Mouse (Mus musculus) liver, embryonic 15.5 days (tissue): ENCODE measurements around the gene Ndufaf2. TPM values are rescaled to one million over a fixed set of nuclear protein-coding genes. Genes with fewer than 3 reads are reported as not detected.

ENCODE experiments used
- ATAC-seq: fragments of 200-750 bp; cut with Nextera tagmentation; 2 replicates; pipeline ENCODE4 v1.8.0; 2017; ENCODE audit warnings: moderate number of reproducible peaks, mild to moderate bottlenecking, moderate library complexity; ENCODE audit not compliant: insufficient read depth
- H3K27ac ChIP-seq: fragments of 300-500 bp; sonication (generic); replicated peaks from 2 replicates; pipeline ENCODE4 v1.5.1; 2015; ENCODE audit warnings: mild to moderate bottlenecking, inconsistent platforms
- H3K27me3 ChIP-seq: fragments of 300-500 bp; sonication (generic); 2 replicates; pipeline ENCODE4 v1.6.1; 2015; ENCODE audit warnings: mild to moderate bottlenecking, inconsistent platforms
- H3K36me3 ChIP-seq: fragments of 300-500 bp; sonication (generic); replicated peaks from 2 replicates; pipeline ENCODE4 v1.6.1; 2015; ENCODE audit warnings: moderate library complexity, mild to moderate bottlenecking, inconsistent platforms
- H3K4me1 ChIP-seq: fragments of 300-500 bp; sonication (generic); replicated peaks from 2 replicates; pipeline ENCODE4 v1.6.1; 2015; ENCODE audit warnings: inconsistent platforms
- H3K4me2 ChIP-seq: fragments of 300-500 bp; sonication (generic); 2 replicates; pipeline ENCODE4 v1.6.1; 2015; ENCODE audit warnings: moderate library complexity, mild to moderate bottlenecking, inconsistent platforms
- H3K4me3 ChIP-seq: fragments of 300-500 bp; sonication (generic); replicated peaks from 2 replicates; pipeline ENCODE4 v1.5.1; 2015; ENCODE audit warnings: mild to moderate bottlenecking, inconsistent platforms
- H3K9ac ChIP-seq: fragments of 300-500 bp; sonication (generic); 2 replicates; pipeline ENCODE4 v1.6.1; 2015; ENCODE audit warnings: moderate library complexity, mild to moderate bottlenecking, inconsistent platforms
- H3K9me3 ChIP-seq: fragments of 300-500 bp; sonication (generic); replicated peaks from 2 replicates; pipeline ENCODE4 v1.6.1; 2016; ENCODE audit warnings: inconsistent platforms
- WGBS: fragments of 180-500 bp; shearing (Covaris S2); methylation state at CpG from one replicate; pipeline ENCODE4 v1.1.7; 2015; ENCODE audit warnings: mixed read lengths; ENCODE audit not compliant: insufficient replicate concordance; 5-methylcytosine and 5-hydroxymethylcytosine counted together
- polyA plus RNA-seq: library from polyadenylated mRNA; unstranded; fragments of >200 nt; fragmentation: Nextera tagmentation; extraction: Ambion mirVana; gene quantifications from 2 replicates; pipeline ENCODE4 v1.2.1, GENCODE M21; 2015

Ndufaf2 gene
- polyA plus RNA-seq = 19.5 and 23.8 TPM in 2 replicates

- Histone ChIP-seq H3K36me3 (0 out of 2 replicates have a peak, but pooled peaks cover 5% of the 10 kb centered on the region), H3K9me3 (no peaks in the 10 kb centered on the region), H3K27me3 (no peaks in the 10 kb centered on the region), H3K9ac (peak within 1 kb of the TSS; percentile 67), H3K4me1 (peaks cover 30% of the 10 kb centered on the region), H3K4me2 (peak within 1 kb of the TSS; percentile 91), H3K27ac (peak within 1 kb of the TSS; percentile 31; the same call in 1 of the 2 replicates), H3K4me3 (peak within 1 kb of the TSS; percentile 91)
- peak; percentile 97 for ATAC-seq
- WGBS = under 1% methylated on average over 47 of the region's 47 CpGs
These were observed at the start of gene Ndufaf2, which contains the start of gene Ercc8 for GRCm38 (mm10) chr13:108158465-108159240. TSS of gene Ndufaf2 (minus strand) at chr13:108158623. TSS of gene Ercc8 (plus strand) at chr13:108158731.

GRCm38 (mm10) chr13:108208090-108208489 lies 49.7 kb upstream of the Ndufaf2 start:
- no peak overlapping the region for H3K4me3 ChIP-seq
- H3K36me3 ChIP-seq = no peaks in the 10 kb centered on the region
- no peak overlapping the region for H3K27ac ChIP-seq
- 0 out of 2 replicates have a peak, but pooled peaks cover 1% of the 10 kb centered on the region for H3K27me3 ChIP-seq
- H3K4me1 ChIP-seq = peaks cover 3% of the 10 kb centered on the region; the same call in 1 of the 2 replicates
- WGBS = 47% methylated on average over 5 of the region's 5 CpGs
- H3K4me2 ChIP-seq = no peak overlapping the region
- H3K9ac ChIP-seq = no peak overlapping the region
- ATAC-seq = no peak
- H3K9me3 ChIP-seq = no peaks in the 10 kb centered on the region

GRCm38 (mm10) chr13:108207447-108207846 lies 49.0 kb upstream of the Ndufaf2 start:
- peaks cover 3% of the 10 kb centered on the region; the same call in 1 of the 2 replicates for H3K4me1 ChIP-seq
- no peak overlapping the region for H3K4me3 ChIP-seq
- no peaks in the 10 kb centered on the region for H3K36me3 ChIP-seq
- 55% methylated on average over 2 of the region's 2 CpGs for WGBS
- H3K9me3 ChIP-seq = no peaks in the 10 kb centered on the region
- ATAC-seq = no peak
- H3K27ac ChIP-seq = no peak overlapping the region
- H3K4me2 ChIP-seq = no peak overlapping the region
- no peaks in the 10 kb centered on the region for H3K27me3 ChIP-seq
- H3K9ac ChIP-seq = no peak overlapping the region

DNA sequence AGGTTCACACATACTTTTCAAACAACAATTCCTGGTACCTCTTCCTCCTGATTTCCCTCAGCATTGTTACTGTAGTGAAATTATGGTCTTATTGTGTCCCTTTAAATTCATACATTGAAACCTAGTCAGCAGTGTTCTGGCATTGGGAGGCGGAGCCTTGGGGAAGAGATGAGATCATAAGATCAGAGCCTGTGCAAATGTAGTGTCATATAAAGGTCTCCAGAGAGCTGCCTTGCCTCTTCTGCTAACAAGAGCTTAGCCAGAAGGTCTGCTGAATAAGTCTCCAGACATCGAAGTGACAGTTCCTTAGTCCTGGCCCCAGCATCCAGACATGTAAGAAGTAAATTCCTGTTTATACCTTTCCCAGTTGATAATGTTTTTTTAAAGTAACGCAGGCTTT lies 46.4 kb upstream of the Ndufaf2 start:
- Histone ChIP-seq H3K9me3 (no peaks in the 10 kb centered on the region), H3K9ac (no peak overlapping the region), H3K27me3 (no peaks in the 10 kb centered on the region), H3K4me3 (no peak overlapping the region), H3K27ac (no peak overlapping the region), H3K4me1 (no peaks in the 10 kb centered on the region), H3K36me3 (no peaks in the 10 kb centered on the region), H3K4me2 (no peak overlapping the region)
- no peak for ATAC-seq
- WGBS = 59% methylated on average over 3 of the region's 3 CpGs

- Histone ChIP-seq H3K4me3 (no peak overlapping the region), H3K27ac (no peak overlapping the region), H3K4me2 (no peak overlapping the region), H3K27me3 (no peaks in the 10 kb centered on the region), H3K9ac (no peak overlapping the region), H3K4me1 (no peaks in the 10 kb centered on the region), H3K9me3 (no peaks in the 10 kb centered on the region), H3K36me3 (0 out of 2 replicates have a peak, but pooled peaks cover 4% of the 10 kb centered on the region)
- 76% methylated on average over 6 of the region's 6 CpGs for WGBS
- ATAC-seq = no peak
These were observed 37.1 kb upstream of the Ndufaf2 start for GRCm38 (mm10) chr13:108195474-108195873.

DNA sequence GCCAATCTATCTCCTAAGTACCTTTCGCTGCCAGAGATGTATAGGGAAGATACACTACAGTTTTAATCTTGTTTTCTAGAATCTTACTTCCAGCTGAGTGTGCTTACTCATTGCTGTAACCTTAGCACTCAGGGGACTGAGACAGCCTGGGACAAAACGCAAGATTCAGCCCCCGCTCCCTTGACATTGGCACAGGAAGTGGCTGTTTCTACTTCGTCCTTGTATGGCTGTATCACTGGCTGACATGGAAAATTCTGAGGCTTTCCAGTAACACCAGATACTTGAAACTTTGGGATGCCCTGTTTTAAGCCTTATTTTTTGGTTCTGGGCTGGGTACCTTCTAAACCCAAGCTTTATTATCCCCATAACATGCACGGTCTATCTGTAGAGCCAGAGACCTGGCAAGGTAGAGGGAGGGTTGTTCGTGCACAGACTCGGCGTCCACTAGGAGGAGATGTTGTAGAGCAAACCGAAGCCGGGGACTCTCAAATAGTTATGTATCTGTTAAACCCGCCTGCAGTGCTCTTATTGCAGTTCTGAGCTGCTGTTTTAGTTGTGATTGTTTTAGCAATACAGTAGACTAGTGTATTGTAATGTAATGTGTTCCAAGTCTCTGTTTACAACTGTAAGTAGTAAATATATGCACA lies 32.8 kb upstream of the Ndufaf2 start:
- Histone ChIP-seq H3K4me1 (no peaks in the 10 kb centered on the region), H3K9ac (no peak overlapping the region), H3K27ac (no peak overlapping the region), H3K36me3 (peaks cover 12% of the 10 kb centered on the region), H3K4me3 (no peak overlapping the region), H3K9me3 (no peaks in the 10 kb centered on the region), H3K4me2 (no peak overlapping the region), H3K27me3 (no peaks in the 10 kb centered on the region)
- ATAC-seq = no peak
- WGBS = 43% methylated on average over 11 of the region's 11 CpGs

GRCm38 (mm10) chr13:108187994-108188393 lies 29.6 kb upstream of the Ndufaf2 start:
- WGBS = 70% methylated on average over 4 of the region's 4 CpGs

GRCm38 (mm10) chr13:108185530-108185929 lies 27.1 kb upstream of the Ndufaf2 start:
- Histone ChIP-seq H3K4me1 (no peaks in the 10 kb centered on the region), H3K4me2 (no peak overlapping the region), H3K27ac (no peak overlapping the region), H3K27me3 (no peaks in the 10 kb centered on the region), H3K9me3 (no peaks in the 10 kb centered on the region), H3K9ac (no peak overlapping the region), H3K4me3 (no peak overlapping the region), H3K36me3 (peaks cover 55% of the 10 kb centered on the region)
- WGBS = 77% methylated on average over 3 of the region's 3 CpGs
- ATAC-seq = no peak

More at GRCm38 (mm10) chr13:108187994-108188393, 29.6 kb upstream of the Ndufaf2 start:
- Histone ChIP-seq H3K27me3 (no peaks in the 10 kb centered on the region), H3K4me3 (no peak overlapping the region), H3K36me3 (peaks cover 32% of the 10 kb centered on the region), H3K9me3 (no peaks in the 10 kb centered on the region), H3K4me1 (no peaks in the 10 kb centered on the region), H3K4me2 (no peak overlapping the region), H3K27ac (no peak overlapping the region), H3K9ac (no peak overlapping the region)
- no peak for ATAC-seq

GRCm38 (mm10) chr13:108184743-108185255 lies 26.4 kb upstream of the Ndufaf2 start:
- Histone ChIP-seq H3K27me3 (no peaks in the 10 kb centered on the region), H3K4me3 (no peak overlapping the region), H3K4me2 (no peak overlapping the region), H3K4me1 (no peaks in the 10 kb centered on the region), H3K9ac (no peak overlapping the region), H3K9me3 (no peaks in the 10 kb centered on the region), H3K27ac (no peak overlapping the region), H3K36me3 (peaks cover 57% of the 10 kb centered on the region)
- ATAC-seq = no peak

DNA sequence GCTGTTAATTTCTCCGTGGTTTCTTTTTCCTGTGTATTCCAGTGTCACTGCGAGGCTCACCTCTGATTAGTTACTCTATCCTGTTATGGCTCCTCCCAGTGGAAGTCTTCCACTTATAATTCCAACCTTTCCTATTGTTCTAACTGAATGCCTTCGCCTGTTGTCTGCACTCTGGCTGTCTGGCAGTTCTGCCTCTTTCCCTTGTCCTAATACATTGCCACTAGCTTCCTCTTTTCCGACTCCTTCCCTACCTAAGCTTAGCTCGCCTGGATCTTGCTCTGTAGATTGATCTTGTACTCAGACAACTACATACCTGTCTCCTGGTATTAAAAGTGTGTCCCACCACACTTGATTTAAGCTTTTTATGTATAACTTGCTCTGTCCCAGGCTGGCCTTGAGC lies 22.4 kb upstream of the Ndufaf2 start:
- Histone ChIP-seq H3K4me3 (no peak overlapping the region), H3K4me2 (no peak overlapping the region), H3K27me3 (no peaks in the 10 kb centered on the region), H3K9me3 (no peaks in the 10 kb centered on the region), H3K36me3 (peaks cover 62% of the 10 kb centered on the region), H3K27ac (no peak overlapping the region), H3K9ac (no peak overlapping the region), H3K4me1 (no peaks in the 10 kb centered on the region)
- WGBS = 40% methylated on average over 5 of the region's 5 CpGs
- ATAC-seq = no peak

- WGBS = 41% methylated on average over 8 of the region's 8 CpGs
- Histone ChIP-seq H3K9me3 (no peaks in the 10 kb centered on the region), H3K4me1 (no peaks in the 10 kb centered on the region), H3K4me3 (no peak overlapping the region), H3K27ac (no peak overlapping the region), H3K27me3 (no peaks in the 10 kb centered on the region), H3K4me2 (no peak overlapping the region), H3K9ac (no peak overlapping the region), H3K36me3 (peaks cover 54% of the 10 kb centered on the region)
- no peak for ATAC-seq
These were observed 21.2 kb upstream of the Ndufaf2 start for GRCm38 (mm10) chr13:108179618-108180017.
